Mouse (Mus musculus) hindbrain, postnatal 0 days (tissue): ENCODE measurements around the gene Gm21988. TPM values are rescaled to one million over a fixed set of nuclear protein-coding genes. Genes with fewer than 3 reads are reported as not detected.

Experiments used
- ATAC-seq: fragments of 200-750 bp; cut with Nextera tagmentation; 2 replicates; pipeline ENCODE4 v1.8.0; 2017; ENCODE audit warnings: mild to moderate bottlenecking, moderate TSS enrichment, moderate library complexity
- DNase-seq: peaks from one replicate; pipeline ENCODE4 v3.0.0-alpha.2; 2015; ENCODE audit warnings: low spot score
- H3K27ac ChIP-seq: fragments of 300-500 bp; sonication (generic); 2 replicates; pipeline ENCODE4 v1.5.1; 2014; ENCODE audit warnings: mild to moderate bottlenecking
- H3K27me3 ChIP-seq: fragments of 300-500 bp; sonication (generic); 2 replicates; pipeline ENCODE4 v1.6.1; 2014; ENCODE audit warnings: low read length, mixed read lengths; ENCODE audit not compliant: insufficient read depth
- H3K36me3 ChIP-seq: fragments of 300-500 bp; sonication (generic); 2 replicates; pipeline ENCODE4 v1.6.1; 2014; ENCODE audit warnings: low read length, mixed read lengths; ENCODE audit not compliant: insufficient read depth
- H3K4me1 ChIP-seq: fragments of 300-500 bp; sonication (generic); 2 replicates; pipeline ENCODE4 v1.6.1; 2014; ENCODE audit warnings: antibody characterized with exemption, low read length, mixed read lengths; ENCODE audit not compliant: insufficient read depth
- H3K4me2 ChIP-seq: fragments of 300-500 bp; sonication (generic); 2 replicates; pipeline ENCODE4 v1.6.1; 2014; ENCODE audit warnings: low read depth, mild to moderate bottlenecking, low read length, moderate library complexity, mixed read lengths
- H3K4me3 ChIP-seq: fragments of 300-500 bp; sonication (generic); 2 replicates; pipeline ENCODE4 v1.5.1; 2014; ENCODE audit warnings: low read length
- H3K9ac ChIP-seq: fragments of 300-500 bp; sonication (generic); replicated peaks from 2 replicates; pipeline ENCODE4 v1.6.1; 2014; ENCODE audit warnings: mild to moderate bottlenecking, low read length, moderate library complexity, mixed read lengths
- H3K9me3 ChIP-seq: fragments of 300-500 bp; sonication (generic); 2 replicates; pipeline ENCODE4 v1.6.1; 2016; ENCODE audit warnings: low read length, mixed read lengths
- CTCF ChIP-seq: IDR thresholded peaks from 2 replicates; pipeline ENCODE4 v1.5.1; 2016; ENCODE audit warnings: antibody characterized with exemption, control low read depth, low read depth
- WGBS: fragments of 180-500 bp; shearing (Covaris S2); extraction: QIAGEN DNeasy Blood & Tissue Kit; methylation state at CpG from one replicate; pipeline ENCODE4 v1.1.7; 2014; 5-methylcytosine and 5-hydroxymethylcytosine counted together
- polyA plus RNA-seq: library from polyadenylated mRNA; unstranded; fragments of >200 nt; fragmentation: Nextera tagmentation; extraction: Ambion mirVana; gene quantifications from 2 replicates; pipeline ENCODE4 v1.2.1, GENCODE M21; 2015
- total RNA-seq: library from RNA; depleted of rRNA; stranded (reverse); fragments of >200 nt; gene quantifications from 2 replicates; pipeline ENCODE4 v1.2.3, GENCODE M21; 2014

Gm21988 gene
- total and polyA plus RNA-seq, 2 experiments from 2014 or later = 2.8 to 14.2 TPM

DNA sequence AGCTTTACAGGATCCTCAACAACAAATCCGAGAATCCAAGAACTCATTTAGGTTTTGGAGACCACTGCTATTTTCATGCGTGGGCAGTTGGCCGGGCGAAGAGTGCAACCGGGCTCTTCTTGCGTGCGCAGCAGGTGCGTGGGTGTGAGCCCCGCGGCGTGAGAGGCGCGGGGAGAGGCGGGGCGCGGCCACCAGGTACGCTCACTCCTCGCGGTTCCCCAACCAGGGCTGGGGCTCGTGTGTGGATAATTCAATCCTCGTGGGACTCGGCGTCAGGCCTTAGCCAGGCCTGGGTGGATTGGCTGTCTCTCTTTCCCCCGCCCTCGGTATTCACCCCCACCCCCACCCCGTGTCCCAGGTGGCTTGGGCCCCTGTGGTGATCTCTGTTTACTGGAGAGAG is 25.9 kb downstream of the Gm21988 start:
- Histone ChIP-seq H3K4me1 (0 out of 2 replicates have a peak, but pooled peaks cover 12% of the 10 kb centered on the region), H3K36me3 (peaks cover 3% of the 10 kb centered on the region; the same call in 1 of the 2 replicates), H3K4me3 (peak overlapping the region; percentile 44), H3K9me3 (no peaks in the 10 kb centered on the region), H3K9ac (peak overlapping the region; percentile 54), H3K27me3 (no peaks in the 10 kb centered on the region), H3K4me2 (peak overlapping the region; percentile 77), H3K27ac (no peak overlapping the region)
- peak; percentile 53 for DNase-seq
- no peak for TF ChIP-seq CTCF
- 7% methylated on average over 26 of the region's 26 CpGs for WGBS
- peak; percentile 46 for ATAC-seq

DNA sequence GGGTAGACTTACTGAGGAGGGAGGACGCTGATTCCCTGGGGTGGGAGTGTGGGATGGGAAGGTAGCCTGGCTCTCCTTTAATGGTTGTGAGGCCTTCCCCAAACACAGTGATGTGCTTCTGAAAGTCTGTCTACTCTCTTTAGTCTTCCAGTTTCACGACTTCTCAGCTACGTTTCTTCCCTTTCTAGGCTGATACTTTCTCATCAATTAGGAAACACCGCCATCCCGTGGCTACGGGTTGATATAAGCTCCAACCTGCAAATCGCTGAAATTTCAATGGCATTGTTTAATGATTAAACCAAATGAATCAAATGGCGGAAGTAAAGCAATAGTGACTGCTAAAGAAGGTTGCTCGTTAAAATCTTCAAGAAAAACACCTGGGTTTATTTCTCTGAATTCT is 26.7 kb downstream of the Gm21988 start:
- Histone ChIP-seq H3K27ac (no peak overlapping the region), H3K36me3 (peaks cover 3% of the 10 kb centered on the region; the same call in 1 of the 2 replicates), H3K9me3 (no peaks in the 10 kb centered on the region), H3K27me3 (no peaks in the 10 kb centered on the region), H3K4me3 (no peak overlapping the region), H3K4me1 (0 out of 2 replicates have a peak, but pooled peaks cover 7% of the 10 kb centered on the region), H3K9ac (no peak overlapping the region), H3K4me2 (peak overlapping the region; percentile 77; the same call in 1 of the 2 replicates)
- peak; percentile 79 for TF ChIP-seq CTCF
- no peak for ATAC-seq
- DNase-seq = peak; percentile 89
- 9% methylated on average over 9 of the region's 9 CpGs for WGBS

- no peak within 1 kb of the TSS for H3K27ac ChIP-seq
- no peak for TF ChIP-seq CTCF
- H3K9me3 ChIP-seq = no peaks in the 10 kb centered on the region
- WGBS = 57% methylated on average over 6 of the region's 6 CpGs
- ATAC-seq (no peak), DNase-seq (no peak)
- peak within 1 kb of the TSS; percentile 77 for H3K4me2 ChIP-seq
- H3K27me3 ChIP-seq = no peaks in the 10 kb centered on the region
- H3K36me3 ChIP-seq = peaks cover 3% of the 10 kb centered on the region; the same call in 1 of the 2 replicates
- 0 out of 2 replicates have a peak, but pooled peaks cover 7% of the 10 kb centered on the region for H3K4me1 ChIP-seq
- H3K9ac ChIP-seq = peak within 1 kb of the TSS; percentile 54; the same call in 1 of the 2 replicates
- peak within 1 kb of the TSS; percentile 44 for H3K4me3 ChIP-seq
Measured at GRCm38 (mm10) chr11:70212423-70212822, 27.2 kb downstream of the Gm21988 start, which contains the start of gene Slc16a11. Gene Slc16a11, plus strand, starts transcription at chr11:70212752.

DNA sequence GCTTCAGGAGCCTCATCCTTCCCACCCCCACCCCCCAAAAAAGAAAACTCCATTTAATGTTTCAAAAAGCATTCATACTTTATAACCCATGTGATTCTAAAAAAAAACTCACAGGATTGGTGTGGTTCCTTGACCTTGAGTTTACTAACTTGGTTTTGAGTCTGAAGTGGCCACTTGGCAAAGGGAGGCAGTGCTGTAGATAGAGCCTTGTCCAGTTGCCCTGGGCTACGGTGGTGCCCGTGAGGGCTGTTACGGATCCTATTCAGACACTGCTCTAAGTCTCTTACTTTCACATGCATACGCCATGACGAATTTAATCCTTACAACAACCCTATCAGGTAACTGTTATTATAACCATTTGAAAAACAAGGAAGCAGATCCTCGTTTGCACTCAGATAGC is 27.7 kb downstream of the Gm21988 start:
- no peak overlapping the region for H3K9ac ChIP-seq
- 76% methylated on average over 6 of the region's 6 CpGs for WGBS
- H3K27me3 ChIP-seq = no peaks in the 10 kb centered on the region

DNA sequence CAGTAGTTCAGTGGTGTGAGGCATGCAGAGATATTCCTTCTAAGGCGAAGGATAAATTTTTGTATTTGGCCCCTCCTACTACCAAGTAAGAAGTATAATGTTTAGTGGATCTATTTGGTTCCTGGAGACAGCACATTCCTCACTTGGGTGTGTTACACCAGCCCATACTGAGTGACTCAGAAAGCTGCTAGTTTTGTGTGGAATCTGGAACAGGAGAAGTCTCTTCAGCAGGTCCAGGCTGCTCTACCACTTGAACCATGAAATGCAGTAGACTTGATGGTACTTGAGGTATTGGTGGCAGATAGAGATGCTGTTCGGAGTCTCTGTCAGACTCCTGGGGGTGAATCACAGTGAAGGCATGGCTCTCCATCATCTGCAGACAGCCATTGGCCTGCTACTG is 28.9 kb downstream of the Gm21988 start:
- no peaks in the 10 kb centered on the region for H3K9me3 ChIP-seq
- no peak overlapping the region for H3K9ac ChIP-seq
- no peak overlapping the region for H3K27ac ChIP-seq
- ATAC-seq (no peak), DNase-seq (no peak)
- H3K27me3 ChIP-seq = no peaks in the 10 kb centered on the region
- no peaks in the 10 kb centered on the region for H3K36me3 ChIP-seq
- no peak overlapping the region for H3K4me2 ChIP-seq
- 0 out of 2 replicates have a peak, but pooled peaks cover 7% of the 10 kb centered on the region for H3K4me1 ChIP-seq
- WGBS = 88% methylated on average over 2 of the region's 2 CpGs
- no peak overlapping the region for H3K4me3 ChIP-seq
- no peak for TF ChIP-seq CTCF

More for the DNA sequence above, 27.7 kb downstream of the Gm21988 start:
- H3K27ac ChIP-seq = no peak overlapping the region
- H3K4me2 ChIP-seq = no peak overlapping the region
- H3K4me3 ChIP-seq = no peak overlapping the region
- 0 out of 2 replicates have a peak, but pooled peaks cover 7% of the 10 kb centered on the region for H3K4me1 ChIP-seq
- DNase-seq (no peak), ATAC-seq (no peak)
- no peak for TF ChIP-seq CTCF
- H3K9me3 ChIP-seq = no peaks in the 10 kb centered on the region
- H3K36me3 ChIP-seq = no peaks in the 10 kb centered on the region

GRCm38 (mm10) chr11:70208778-70209388 is 30.7 kb downstream of the Gm21988 start:
- Histone ChIP-seq H3K27me3 (no peaks in the 10 kb centered on the region), H3K36me3 (no peaks in the 10 kb centered on the region), H3K4me3 (no peak overlapping the region), H3K9ac (no peak overlapping the region), H3K4me1 (0 out of 2 replicates have a peak, but pooled peaks cover 3% of the 10 kb centered on the region), H3K9me3 (no peaks in the 10 kb centered on the region), H3K4me2 (no peak overlapping the region), H3K27ac (no peak overlapping the region)
- no peak for DNase-seq
- ATAC-seq = no peak
- 80% methylated on average over 5 of the region's 5 CpGs for WGBS
- TF ChIP-seq CTCF = no peak

- TF ChIP-seq CTCF = no peak
Measured at GRCm38 (mm10) chr11:70207283-70207682, 32.3 kb downstream of the Gm21988 start.

More at GRCm38 (mm10) chr11:70207283-70207682, 32.3 kb downstream of the Gm21988 start:
- 78% methylated on average over 7 of the region's 7 CpGs for WGBS
- Histone ChIP-seq H3K4me3 (no peak overlapping the region), H3K27ac (no peak overlapping the region), H3K9me3 (no peaks in the 10 kb centered on the region), H3K9ac (no peak overlapping the region), H3K36me3 (no peaks in the 10 kb centered on the region), H3K4me1 (no peaks in the 10 kb centered on the region), H3K4me2 (no peak overlapping the region), H3K27me3 (no peaks in the 10 kb centered on the region)
- DNase-seq = no peak
- ATAC-seq = no peak
